Mouse (Mus musculus): ENCODE measurements around the gene Kcnq5. TPM values are rescaled to one million over a fixed set of nuclear protein-coding genes. Genes with fewer than 3 reads are reported as not detected.

Kcnq5 gene
- total RNA-seq, 2 experiments from 2014 or later = 4.7 to 5.7 TPM

- ATAC-seq (replicated peaks; ENCODE audit: poor library complexity, severe bottlenecking) = no peak
These were observed 455.1 kb downstream of the Kcnq5 start for GRCm38 (mm10) chr1:21506665-21507064.

- ATAC-seq (replicated peaks; ENCODE audit: poor library complexity, severe bottlenecking) = no peak
These were observed 461.8 kb downstream of the Kcnq5 start for GRCm38 (mm10) chr1:21499815-21500534.

DNA sequence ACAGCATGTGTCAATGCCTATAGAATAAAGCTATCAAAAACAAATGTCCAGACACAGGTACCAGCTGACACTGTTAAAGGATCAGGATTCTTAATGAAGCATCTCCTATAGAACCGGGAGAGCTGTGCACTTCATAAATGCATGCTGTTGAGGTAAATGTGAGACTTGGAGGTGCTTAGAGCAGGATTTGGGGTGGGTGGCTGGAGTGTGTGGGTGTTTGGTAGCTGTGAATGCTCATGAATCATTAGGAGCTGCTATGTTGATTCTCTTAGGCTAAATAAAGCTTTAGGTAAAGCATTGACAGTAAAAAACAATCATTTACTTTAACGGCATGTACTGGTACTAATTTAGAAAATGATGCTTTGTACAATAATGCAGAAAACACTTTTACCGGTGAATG is 465.4 kb downstream of the Kcnq5 start:
- no peak for ATAC-seq (replicated peaks; ENCODE audit: poor library complexity, severe bottlenecking)

DNA sequence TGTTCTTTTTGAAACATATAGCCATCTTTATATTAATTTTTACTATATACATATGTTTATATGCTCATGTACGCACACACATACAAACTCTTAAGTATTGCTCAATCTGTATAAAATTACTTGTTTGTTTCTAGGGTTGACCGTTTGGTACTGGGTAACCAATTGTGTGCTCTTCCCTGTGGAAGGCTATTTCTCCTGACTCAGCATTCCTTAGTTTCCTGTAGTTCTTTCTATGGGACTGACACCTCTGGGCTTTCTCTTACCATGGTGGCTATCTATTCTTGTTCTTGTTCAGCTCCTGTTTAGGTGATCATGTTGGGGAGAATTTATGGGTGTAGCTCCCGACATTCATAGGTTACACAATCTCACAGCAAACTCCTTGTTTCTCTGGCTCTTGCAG is 473.1 kb downstream of the Kcnq5 start:
- no peak for ATAC-seq (replicated peaks; ENCODE audit: poor library complexity, severe bottlenecking)

DNA sequence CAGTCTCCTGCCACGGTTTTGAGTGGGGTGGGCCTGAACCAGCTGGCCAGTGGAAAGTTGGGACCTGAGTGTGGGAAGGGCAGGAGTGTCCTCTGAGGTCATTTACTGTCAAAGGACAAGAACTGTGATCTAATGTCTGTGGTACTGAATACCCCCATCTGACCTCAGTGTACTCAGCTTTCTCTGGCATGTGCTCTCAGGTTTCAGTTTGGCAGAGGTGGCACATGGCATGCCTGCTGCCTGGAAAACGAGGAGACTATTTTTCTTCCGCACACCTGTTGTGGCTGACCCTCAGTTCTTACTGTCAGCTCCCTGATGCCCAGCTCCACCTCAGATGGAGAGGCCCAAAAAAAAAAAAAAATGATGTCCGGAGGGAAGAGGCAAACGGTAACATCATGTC is 475.5 kb downstream of the Kcnq5 start:
- no peak for ATAC-seq (replicated peaks; ENCODE audit: poor library complexity, severe bottlenecking)

GRCm38 (mm10) chr1:21469311-21469710 is 492.4 kb downstream of the Kcnq5 start:
- ATAC-seq (replicated peaks; ENCODE audit: poor library complexity, severe bottlenecking) = no peak

DNA sequence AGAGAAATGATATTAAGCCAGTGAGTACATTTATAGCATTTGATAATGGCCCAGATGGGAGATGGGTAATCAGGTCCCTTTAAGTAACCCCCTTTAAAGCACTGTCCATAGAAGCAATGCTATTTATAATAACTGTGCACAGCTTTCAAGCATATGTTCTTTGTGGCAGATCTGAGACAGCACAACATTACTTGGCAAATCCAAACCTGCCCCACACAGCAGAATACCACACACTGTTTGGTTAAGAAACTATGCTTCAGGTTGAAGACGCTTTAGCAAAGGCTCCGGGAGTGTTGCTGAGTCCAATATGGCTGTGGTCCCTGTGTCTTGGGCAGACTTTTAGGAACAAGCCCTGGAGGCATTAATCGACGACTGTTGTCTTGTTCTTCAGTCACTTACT is 495.3 kb downstream of the Kcnq5 start:
- ATAC-seq (replicated peaks; ENCODE audit: poor library complexity, severe bottlenecking) = no peak

DNA sequence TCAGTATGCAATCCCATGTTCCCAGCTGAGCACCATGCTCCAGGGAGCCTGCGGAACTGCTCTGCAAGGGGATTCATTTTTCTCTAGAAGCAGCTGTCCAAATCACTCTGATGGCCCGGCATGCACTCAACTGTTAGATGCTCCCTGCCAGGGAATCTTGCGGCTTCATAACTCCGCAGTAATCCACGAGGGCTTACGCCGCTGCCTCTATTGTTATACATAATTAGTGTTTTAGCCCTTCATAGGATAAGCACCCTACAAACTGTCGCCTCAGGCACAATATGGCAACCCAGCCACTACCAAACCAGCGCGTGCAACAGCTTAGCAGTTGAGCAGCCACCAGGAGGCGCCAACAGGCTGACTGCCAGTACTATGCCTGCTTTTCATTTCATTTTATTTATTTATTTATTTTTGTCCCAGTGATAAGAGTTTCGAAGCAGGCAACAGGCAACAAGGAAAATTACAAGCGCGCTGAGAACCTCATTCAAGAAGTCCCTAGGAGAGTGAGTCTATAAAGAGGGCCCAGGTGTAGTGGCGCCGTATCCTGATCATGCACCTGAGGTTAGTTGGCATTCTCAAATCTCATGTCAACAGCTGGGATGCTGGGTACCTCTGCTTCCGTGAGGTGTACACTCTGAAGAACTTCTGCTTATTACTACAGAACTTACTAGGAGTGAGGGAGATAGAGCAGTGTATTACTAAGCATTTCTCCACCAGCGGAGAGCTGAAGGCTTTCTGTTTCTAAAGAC is 500.6 kb downstream of the Kcnq5 start:
- peak; percentile 89 for ATAC-seq (replicated peaks; ENCODE audit: poor library complexity, severe bottlenecking)

- no peak for ATAC-seq (replicated peaks; ENCODE audit: poor library complexity, severe bottlenecking)
These were observed 503.2 kb downstream of the Kcnq5 start for GRCm38 (mm10) chr1:21458581-21458980.

DNA sequence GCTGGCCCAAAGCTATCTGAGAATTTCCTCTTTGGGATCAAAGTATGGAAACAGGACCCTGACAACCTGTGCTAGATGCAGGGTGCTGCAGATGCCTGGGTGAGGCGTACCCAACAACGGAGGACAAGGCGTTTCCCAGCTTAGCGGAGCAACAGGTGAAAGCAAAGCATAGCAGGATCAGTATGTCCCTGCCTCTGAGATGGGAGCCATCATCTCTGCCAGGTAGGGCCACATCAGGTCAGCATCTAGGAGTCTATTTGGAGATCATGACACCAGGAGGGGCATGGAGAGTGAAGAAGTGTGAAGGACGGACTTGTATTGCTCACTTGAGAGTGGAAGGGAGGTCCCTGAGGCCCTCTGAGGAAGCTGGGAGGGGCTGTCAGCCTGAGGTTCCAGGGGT is 505.8 kb downstream of the Kcnq5 start:
- no peak for ATAC-seq (replicated peaks; ENCODE audit: poor library complexity, severe bottlenecking)

DNA sequence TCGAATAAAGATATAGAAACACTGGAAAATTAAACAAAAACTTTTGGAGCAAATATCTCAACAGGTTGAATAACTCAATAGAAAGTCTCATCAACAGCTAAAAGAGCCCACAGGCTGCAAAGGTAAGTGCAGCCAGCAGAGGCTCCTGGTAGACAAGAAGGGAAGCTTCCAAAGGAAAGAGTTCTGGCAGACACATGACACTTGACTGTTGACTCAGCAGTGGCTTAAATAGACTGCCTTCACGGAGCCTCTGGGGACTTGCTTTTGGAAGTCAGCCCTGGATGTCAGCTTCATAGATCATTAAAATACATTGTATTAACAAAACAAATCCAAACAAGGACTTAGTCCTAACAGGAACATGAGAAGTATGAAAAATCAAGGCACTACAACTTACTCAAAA is 513.5 kb downstream of the Kcnq5 start:
- ATAC-seq (replicated peaks; ENCODE audit: poor library complexity, severe bottlenecking) = no peak

DNA sequence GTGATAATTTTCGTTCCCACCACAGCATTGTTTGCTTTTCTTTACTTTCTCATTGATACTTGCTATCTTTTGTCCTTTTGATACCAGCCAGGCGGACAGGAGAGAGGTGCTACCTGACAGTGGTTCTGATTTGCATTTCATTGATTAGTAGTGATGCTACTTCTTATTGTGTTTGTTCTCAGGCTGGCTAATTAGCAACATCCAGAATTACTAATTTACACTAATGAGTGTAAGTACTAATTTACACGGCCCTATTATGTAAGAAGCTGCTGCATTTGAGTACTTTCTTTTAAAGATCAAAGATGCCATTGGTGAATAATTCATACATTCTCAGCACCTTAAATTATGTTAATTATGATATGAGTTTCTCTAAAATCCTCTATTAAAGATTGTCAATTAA is 525.0 kb downstream of the Kcnq5 start:
- ATAC-seq (replicated peaks; ENCODE audit: poor library complexity, severe bottlenecking) = no peak

- no peak for ATAC-seq (replicated peaks; ENCODE audit: poor library complexity, severe bottlenecking)
These were observed 526.9 kb downstream of the Kcnq5 start for GRCm38 (mm10) chr1:21434853-21435252.

- no peak for ATAC-seq (replicated peaks; ENCODE audit: poor library complexity, severe bottlenecking)
These were observed 530.1 kb downstream of the Kcnq5 start for GRCm38 (mm10) chr1:21431666-21432065.

GRCm38 (mm10) chr1:21428079-21428478 is 533.7 kb downstream of the Kcnq5 start:
- no peak for ATAC-seq (replicated peaks; ENCODE audit: poor library complexity, severe bottlenecking)

DNA sequence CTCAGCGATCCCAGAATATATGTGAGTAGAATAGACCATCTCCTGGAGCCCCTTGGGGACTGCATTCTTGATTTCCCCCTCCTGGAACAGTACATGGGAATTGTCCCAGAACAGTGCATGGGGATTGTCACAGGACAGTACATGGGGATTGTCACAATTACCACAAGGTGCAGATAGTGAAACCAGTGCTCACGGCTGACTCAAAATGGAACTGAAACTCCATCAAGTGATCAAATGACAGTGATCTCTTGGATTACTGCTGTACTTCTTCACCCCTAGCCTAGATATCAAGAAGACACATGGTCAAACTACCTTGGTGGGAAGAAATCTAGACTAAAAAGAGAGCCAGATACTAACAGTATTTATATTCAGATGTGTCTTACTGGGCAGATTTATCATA is 536.1 kb downstream of the Kcnq5 start:
- no peak for ATAC-seq (replicated peaks; ENCODE audit: poor library complexity, severe bottlenecking)

GRCm38 (mm10) chr1:21419370-21419769 is 542.4 kb downstream of the Kcnq5 start:
- ATAC-seq (replicated peaks; ENCODE audit: poor library complexity, severe bottlenecking) = no peak

GRCm38 (mm10) chr1:21412197-21412555 is 549.6 kb downstream of the Kcnq5 start:
- ATAC-seq (replicated peaks; ENCODE audit: poor library complexity, severe bottlenecking) = no peak

GRCm38 (mm10) chr1:21411331-21412196 is 550.2 kb downstream of the Kcnq5 start:
- peak; percentile 79 for ATAC-seq (replicated peaks; ENCODE audit: poor library complexity, severe bottlenecking)

DNA sequence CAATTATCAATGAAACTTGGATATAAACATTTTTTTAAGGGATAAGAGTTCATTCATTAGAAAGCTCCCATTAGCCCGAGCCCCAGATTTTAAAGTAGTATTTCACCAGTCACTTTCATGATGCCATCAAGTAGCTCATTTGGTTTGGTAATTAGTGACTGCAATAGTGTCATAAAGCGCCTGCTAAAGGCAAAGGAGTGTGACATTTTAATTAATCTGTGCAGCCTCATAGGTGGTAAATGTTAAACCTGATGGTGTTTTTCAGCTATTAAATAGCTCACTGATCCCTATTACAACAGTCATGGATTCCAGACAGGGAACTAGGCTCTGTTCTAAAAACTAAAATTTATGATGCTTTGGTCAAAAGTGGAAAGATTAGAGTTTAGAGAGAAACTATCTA is 554.5 kb downstream of the Kcnq5 start:
- ATAC-seq (replicated peaks; ENCODE audit: poor library complexity, severe bottlenecking) = no peak

DNA sequence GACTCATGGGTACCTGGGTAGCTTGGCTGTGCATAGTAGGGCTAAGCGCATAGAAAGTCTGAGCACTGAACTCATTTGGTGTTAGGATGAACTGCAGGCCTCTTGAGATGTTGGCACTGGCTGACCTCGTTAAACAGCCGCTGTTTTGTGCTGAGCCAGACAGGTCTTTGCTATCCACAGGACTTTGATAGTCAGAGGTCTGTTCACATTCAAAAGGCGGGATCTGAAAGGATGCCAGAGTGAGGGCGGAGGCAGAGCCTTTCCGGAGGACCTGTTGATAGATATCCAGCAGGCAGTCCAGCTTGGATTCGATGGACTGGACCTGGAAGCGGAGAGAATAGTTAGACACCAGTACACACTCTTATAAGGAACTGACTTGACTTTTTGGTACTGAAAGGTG is 558.9 kb downstream of the Kcnq5 start:
- no peak for ATAC-seq (replicated peaks; ENCODE audit: poor library complexity, severe bottlenecking)
